Mouse (Mus musculus): ENCODE measurements around the gene Cfb.
"Not testable (repeated sequence)": the region's sequence is repeated elsewhere in the genome, so short reads cannot be mapped to it uniquely, and the experiment has no call there.

Cfb gene

DNA sequence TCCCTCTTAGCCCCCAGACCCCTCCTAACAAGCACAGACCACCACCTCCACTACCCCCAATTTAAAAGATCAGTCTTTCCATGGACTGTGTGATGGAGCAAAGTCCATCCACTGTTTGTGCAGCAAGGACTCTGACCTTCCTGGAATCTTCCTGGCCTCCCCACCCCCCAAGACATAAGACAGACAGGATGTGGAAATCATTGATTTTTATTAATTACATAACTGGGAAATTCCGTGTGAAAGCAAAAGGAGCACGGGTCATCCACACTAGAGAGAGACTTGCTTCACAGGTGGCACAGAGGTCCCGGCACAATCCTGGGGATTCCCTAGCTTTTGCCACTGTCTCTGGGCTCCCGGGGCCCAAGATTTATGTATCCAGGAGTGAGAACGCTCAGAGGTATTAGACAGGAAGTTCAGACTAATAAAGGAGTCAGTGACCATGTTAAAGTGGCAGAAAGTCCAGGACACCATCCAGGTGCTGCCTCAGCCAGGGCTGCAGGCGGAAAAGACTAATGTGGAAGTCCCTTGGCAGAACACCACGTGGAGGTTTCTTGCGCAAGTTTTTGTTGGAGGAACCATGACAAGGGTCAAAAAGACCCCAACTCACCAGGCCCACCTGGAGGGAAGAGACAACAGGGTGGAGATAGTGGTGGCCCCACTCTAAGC, at the start of gene Cfb:
Cfb (minus strand) TSS at position 103 of the 666 bp plus-strand sequence.
- DNase-seq, result peak; percentile 65

- DNase-seq, result peak; percentile 90
These were observed 49.6 kb upstream of the Cfb start for GRCm38 (mm10) chr17:34911945-34912351.

DNA sequence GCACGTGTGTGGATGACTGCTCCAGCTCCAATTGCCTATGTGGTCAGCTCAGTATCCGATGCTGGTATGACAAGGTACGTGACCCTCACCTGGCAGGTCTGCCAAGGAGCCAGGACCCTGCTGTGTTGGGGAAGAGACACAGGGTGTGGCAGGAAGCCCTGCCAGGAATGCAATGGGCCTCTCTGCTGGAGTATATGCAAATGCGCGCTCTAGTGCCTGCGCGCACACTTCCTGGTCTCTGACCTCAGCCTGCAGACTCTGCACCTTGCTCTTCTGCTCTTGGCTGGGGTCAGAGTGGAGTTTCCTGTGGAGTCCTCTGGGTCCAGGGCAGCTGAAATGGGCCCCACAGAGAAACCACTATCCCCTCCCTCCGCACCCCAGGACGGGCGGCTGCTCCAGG, 48.7 kb upstream of the Cfb start:
- DNase-seq, result peak; percentile 50

- no peak for DNase-seq
These were observed 40.6 kb upstream of the Cfb start for GRCm38 (mm10) chr17:34902895-34903294.

DNA sequence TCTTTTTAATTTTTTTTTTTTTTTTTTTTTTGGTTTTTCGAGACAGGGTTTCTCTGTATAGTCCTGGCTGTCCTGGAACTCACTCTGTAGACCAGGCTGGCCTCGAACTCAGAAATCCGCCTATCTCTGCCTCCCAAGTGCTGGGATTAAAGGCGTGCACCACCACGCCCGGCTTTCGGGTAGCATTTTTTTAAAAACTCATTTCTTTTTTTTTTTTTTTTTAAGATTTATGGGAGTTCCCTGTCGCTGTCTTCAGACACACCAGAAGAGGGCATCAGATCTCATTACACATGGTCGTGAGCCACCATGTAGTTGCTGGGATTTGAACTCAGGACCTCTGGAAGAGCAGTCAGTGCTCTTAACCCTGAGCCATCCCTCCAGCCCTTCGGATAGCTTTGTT, 39.6 kb upstream of the Cfb start:
- DNase-seq, result not testable (repeated sequence)

GRCm38 (mm10) chr17:34900826-34901225, 38.5 kb upstream of the Cfb start:
- DNase-seq, result not testable (repeated sequence)

DNA sequence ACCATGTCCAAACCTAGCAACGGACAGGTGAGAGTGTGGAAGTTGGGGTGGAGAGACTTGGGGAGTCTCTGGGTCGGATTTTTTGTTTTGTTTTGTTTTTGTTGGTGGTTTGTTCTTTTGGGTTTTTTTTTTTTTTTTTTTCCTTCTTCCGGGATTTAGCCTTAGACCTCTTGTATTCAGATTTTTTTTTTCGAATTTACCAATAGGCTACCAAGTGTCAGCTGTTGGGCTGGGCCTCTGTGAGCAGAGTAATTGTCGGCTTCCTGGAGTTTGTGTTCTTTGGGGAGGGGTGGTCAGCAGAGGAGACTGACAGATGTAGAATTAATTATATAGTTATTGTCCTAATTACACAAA, 37.5 kb upstream of the Cfb start:
- DNase-seq, result peak; percentile 57

DNA sequence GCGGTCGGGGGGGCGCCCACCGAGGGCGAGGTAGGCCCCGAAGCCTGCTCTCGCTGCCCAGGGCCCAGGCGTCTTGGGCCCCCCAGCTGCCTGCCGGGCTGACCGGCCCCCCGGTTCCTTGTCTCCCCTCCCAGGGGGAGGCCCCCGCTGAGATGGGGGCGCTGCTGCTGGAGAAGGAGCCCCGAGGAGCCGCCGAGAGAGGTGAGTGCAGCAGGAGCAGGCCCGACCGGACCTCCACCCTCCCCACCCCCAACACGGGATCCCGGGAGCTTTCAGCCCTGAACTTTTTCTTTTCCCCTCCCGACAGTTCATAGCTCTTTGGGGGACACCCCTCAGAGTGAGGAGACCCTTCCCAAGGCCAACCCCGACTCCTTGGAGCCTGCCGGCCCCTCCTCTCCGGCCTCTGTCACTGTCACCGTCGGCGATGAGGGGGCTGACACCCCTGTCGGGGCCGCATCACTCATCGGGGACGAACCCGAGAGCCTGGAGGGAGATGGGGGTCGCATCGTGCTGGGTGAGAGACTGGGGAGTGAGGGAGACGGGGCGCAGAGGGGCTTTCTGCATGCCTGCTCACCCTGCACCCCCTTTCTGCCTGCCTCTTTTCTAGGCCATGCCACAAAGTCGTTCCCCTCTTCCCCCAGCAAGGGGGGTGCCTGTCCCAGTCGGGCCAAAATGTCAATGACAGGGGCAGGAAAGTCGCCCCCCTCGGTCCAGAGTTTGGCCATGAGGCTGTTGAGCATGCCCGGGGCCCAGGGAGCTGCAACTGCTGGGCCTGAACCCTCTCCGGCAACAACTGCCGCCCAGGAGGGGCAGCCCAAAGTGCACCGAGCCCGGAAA, 37.0 kb upstream of the Cfb start:
- DNase-seq, result peak; percentile 71

DNA sequence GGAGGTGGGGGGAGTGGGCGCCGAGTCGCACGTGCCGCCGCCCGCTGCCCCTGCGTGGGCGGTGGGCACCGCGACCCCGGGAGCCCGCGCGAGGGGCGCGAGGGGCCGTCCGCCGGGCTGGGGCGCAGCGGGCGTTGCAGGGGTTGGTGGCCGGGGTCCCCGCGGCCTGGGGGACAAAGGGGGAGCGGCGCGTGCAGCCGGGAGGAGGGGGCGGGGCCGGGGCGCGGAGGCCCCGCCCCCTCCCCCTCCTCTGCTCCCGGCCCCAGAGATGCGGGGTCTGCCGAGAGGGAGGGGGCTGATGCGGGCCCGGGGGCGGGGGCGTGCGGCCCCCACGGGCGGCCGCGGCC, 36.4 kb upstream of the Cfb start:
- peak; percentile 65 for DNase-seq

DNA sequence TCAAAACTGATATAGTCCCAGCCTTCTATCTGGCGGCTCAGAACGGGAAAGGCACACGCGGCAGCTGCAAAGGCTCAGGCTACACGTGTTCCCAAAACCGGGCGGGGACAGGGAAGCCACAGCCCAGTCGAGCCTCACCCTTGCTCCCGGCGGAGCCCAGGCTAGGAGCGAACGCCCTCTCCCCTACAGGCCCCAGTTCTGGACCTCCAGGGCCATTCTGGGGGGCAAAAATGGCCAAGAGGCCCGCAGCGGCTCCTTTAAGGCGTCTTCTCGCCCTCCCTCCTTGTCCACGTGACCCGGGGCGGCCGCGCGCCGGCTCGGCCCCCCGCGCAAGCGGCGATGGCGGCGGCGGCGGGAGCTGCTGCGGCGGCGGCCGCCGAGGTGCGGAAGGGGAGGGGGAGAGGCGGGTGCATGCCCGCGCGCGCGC, 35.9 kb upstream of the Cfb start, which contains the start of the genes C2 and Ehmt2:
C2 (minus strand) TSS at position 106 of the 427 bp plus-strand sequence.
Ehmt2 (plus strand) TSS at position 310 of the 427 bp plus-strand sequence.
- DNase-seq, result peak; percentile 87

DNA sequence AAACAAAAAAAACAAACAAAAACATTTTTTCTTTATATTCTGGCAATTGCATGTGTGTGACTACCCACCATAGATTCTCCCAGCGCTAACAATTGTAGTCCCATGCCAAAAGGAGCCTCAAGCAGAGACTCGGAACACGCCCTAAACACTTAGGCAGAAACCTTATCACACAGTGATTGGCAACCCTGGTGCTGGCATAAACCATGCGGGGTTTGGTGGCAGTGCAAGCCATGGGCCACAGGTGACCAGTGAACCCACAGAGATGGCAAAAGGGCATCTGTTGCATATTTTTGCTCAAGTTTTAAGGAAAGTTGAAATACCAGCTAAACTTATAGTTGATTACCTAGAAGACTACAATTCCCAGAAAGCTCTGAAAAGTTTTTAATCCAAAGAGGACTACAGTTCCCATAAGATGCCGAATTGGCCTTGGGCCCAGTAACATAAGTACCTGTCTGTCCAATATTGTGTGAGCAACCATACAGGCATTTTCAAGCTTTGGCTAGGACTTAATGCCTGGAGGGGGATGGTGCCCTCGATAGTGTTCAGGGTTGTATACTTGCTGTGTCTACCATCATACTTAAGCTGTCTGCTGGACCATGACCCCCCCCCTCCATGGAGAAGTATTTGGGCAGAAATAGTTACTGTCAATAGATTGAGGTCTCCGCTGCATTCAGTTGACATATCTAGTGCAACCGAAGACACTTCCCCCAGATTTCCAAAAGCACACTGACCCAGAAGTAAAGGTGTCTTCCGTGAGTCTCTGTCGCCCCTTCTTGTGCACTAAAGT, 35.2 kb upstream of the Cfb start:
- DNase-seq, result peak; percentile 60

DNA sequence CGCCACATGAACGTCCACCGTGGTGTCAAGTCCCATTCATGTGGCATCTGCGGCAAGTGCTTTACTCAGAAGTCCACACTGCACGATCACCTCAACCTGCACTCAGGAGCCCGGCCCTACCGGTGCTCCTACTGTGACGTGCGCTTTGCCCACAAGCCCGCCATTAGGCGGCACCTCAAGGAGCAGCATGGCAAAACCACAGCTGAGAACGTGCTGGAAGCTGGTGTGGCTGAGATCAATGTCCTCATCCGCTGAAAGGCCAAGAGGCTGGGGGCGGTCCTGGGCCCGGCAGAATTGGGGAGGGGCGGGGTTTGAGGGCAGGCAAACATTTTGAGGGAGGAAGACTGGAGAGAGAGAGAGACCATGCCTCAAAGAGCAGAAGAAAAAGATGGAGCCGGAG, 34.0 kb upstream of the Cfb start:
- peak; percentile 47 for DNase-seq

DNA sequence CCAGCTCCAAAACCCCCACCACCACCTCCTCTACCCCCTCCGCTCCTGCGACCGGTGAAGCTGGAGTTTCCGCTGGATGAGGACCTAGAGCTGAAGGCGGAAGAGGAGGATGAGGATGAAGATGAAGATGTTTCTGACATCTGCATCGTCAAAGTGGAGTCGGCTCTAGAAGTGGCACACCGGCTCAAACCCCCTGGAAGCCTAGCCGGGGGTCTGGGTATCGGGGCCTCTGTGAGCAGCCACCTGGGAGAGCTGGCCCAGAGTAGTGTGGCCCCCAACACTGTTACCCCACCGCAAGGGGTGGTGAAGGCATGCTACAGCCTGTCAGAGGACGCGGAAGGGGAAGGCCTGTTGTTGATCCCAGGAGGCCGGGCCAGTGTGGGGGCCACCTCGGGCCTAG, 33.4 kb upstream of the Cfb start:
- DNase-seq, result peak; percentile 22

GRCm38 (mm10) chr17:34894801-34895530, 32.6 kb upstream of the Cfb start:
- peak; percentile 77 for DNase-seq

DNA sequence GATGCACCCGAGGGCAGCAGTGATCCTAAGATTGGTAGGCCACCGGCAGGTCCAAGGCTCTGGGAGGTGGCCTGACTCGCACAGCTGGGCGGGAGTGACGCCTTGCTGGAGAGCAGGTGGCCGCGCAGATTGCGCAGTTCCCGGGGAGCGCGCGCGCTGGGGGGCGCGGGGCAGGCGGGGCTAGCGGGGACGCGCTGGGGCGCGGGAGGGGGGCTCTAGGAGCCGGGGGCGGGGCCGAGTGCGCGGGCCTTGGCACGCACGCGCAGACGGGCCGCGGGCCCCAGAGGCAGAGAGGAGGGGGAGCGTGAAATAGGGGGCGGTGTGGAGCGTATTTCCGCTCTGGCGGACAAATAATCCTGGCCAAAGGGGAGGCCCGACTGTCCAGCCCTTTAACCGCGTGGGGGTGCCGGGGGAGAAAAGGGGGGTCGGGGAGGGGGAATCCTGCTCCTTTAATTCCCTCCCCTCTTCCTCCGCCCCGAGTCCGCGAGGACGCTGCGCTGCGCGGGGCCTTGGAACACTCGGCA, 31.8 kb upstream of the Cfb start:
- peak; percentile 97 for DNase-seq

GRCm38 (mm10) chr17:34893072-34893824, 30.9 kb upstream of the Cfb start:
- DNase-seq, result no peak

- no peak for DNase-seq
These were observed 29.1 kb upstream of the Cfb start for GRCm38 (mm10) chr17:34891377-34891776.

GRCm38 (mm10) chr17:34890074-34890743, 27.9 kb upstream of the Cfb start:
- no peak for DNase-seq

GRCm38 (mm10) chr17:34887942-34888341, 25.6 kb upstream of the Cfb start:
- DNase-seq, result no peak

GRCm38 (mm10) chr17:34885615-34886014, 23.3 kb upstream of the Cfb start:
- no peak for DNase-seq

GRCm38 (mm10) chr17:34884704-34885103, 22.4 kb upstream of the Cfb start:
- DNase-seq, result no peak

All from kidney, postnatal 10 days (tissue).